ENCODE assay signal across 11 mouse cellular contexts in the genomic region with DNA sequence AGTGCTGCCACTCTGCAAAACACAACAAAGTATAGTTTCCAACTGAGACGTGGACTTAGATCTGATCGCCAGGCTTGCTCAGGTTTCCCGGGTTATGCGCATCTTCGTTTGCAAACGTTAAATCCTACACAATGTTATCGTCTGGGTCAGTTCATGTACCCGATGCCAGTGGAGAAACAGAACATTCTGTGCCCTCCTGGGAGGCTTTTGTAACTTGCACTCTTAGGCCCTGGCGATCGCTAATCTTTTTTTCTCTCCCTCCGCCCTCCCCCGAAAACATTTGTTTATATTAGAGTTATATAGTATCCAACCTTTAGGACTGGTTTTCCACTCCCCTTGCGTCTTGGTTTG. TPM values are rescaled to one million over a fixed set of nuclear protein-coding genes. Genes with fewer than 3 reads are reported as not detected.
DNase-seq lines count a peak whose midpoint lies in the region; ATAC-seq and TF ChIP-seq lines count a peak whose summit lies in the region.
"Had no signal": no experiment of that assay in that cellular context is flagged by ENCODE, and none has a peak within 500 bp of the region (broad histone marks: within the 10 kb centered on the region; RNA-seq: fewer than 3 reads in every experiment).

No protein-coding gene starts in this region.

- 5% methylated on average over 13 of the region's 13 CpGs for WGBS in liver, adult 2 months
- 7% methylated on average over 13 of the region's 13 CpGs for WGBS in forebrain, embryonic 12.5 days
- 9% methylated on average over 13 of the region's 13 CpGs for WGBS in intestine, postnatal 0 days
- WGBS in neural tube, embryonic 12.5 days: 9% methylated on average over 13 of the region's 13 CpGs

- no peaks in the 10 kb centered on the region for H3K9me3 ChIP-seq in forebrain, embryonic 12.5 days
- no peaks in the 10 kb centered on the region for H3K9me3 ChIP-seq in intestine, postnatal 0 days (ENCODE audit: control insufficient read depth)
- no peaks in the 10 kb centered on the region for H3K9me3 ChIP-seq in neural tube, embryonic 12.5 days

- H3K79me2 ChIP-seq in liver, adult 2 months (ENCODE audit: control insufficient read depth, insufficient read depth, low read length): peaks cover 7% of the 10 kb centered on the region; the same call in 1 of the 2 replicates

- peak overlapping the region; percentile 53 for H3K9ac ChIP-seq in liver, adult 2 months (ENCODE audit: low read depth, low read length)
- no peak overlapping the region for H3K9ac ChIP-seq in forebrain, embryonic 12.5 days
- H3K9ac ChIP-seq in intestine, postnatal 0 days (ENCODE audit: low read depth, low read length): peak overlapping the region; percentile 77; the same call in 1 of the 2 replicates
- no peak overlapping the region for H3K9ac ChIP-seq in neural tube, embryonic 12.5 days

- no peaks in the 10 kb centered on the region for H3K27me3 ChIP-seq in liver, adult 2 months (ENCODE audit: control insufficient read depth, insufficient read depth, low read length)
- peaks cover 69% of the 10 kb centered on the region for H3K27me3 ChIP-seq in forebrain, embryonic 12.5 days
- peaks cover 10% of the 10 kb centered on the region for H3K27me3 ChIP-seq in intestine, postnatal 0 days (replicated peaks; ENCODE audit: control insufficient read depth, insufficient read depth, low read length)
- peaks cover 62% of the 10 kb centered on the region for H3K27me3 ChIP-seq in neural tube, embryonic 12.5 days (replicated peaks)
- H3K27me3 ChIP-seq: Patski had no signal

- H3K36me3 ChIP-seq in liver, adult 2 months (ENCODE audit: control insufficient read depth, insufficient read depth, low read length): no peaks in the 10 kb centered on the region
- no peaks in the 10 kb centered on the region for H3K36me3 ChIP-seq in forebrain, embryonic 12.5 days (replicated peaks)
- H3K36me3 ChIP-seq in intestine, postnatal 0 days (ENCODE audit: control insufficient read depth, insufficient read depth): no peaks in the 10 kb centered on the region
- no peaks in the 10 kb centered on the region for H3K36me3 ChIP-seq in neural tube, embryonic 12.5 days

- peak overlapping the region; percentile 84 for H3K4me3 ChIP-seq in liver, adult 2 months (ENCODE audit: insufficient read depth, low read depth, low read length)
- H3K4me3 ChIP-seq in forebrain, embryonic 12.5 days (replicated peaks): peak overlapping the region; percentile 49
- H3K4me3 ChIP-seq in intestine, postnatal 0 days (ENCODE audit: low read depth, low read length): peak overlapping the region; percentile 64
- H3K4me3 ChIP-seq in neural tube, embryonic 12.5 days: peak overlapping the region; percentile 40; the same call in 1 of the 2 replicates
- H3K4me3 ChIP-seq: myocyte had no signal

- no peak for ATAC-seq in forebrain, embryonic 12.5 days (ENCODE audit: low FRiP score)
- ATAC-seq in intestine, postnatal 0 days: no peak; the same call in 1 of the 2 replicates
- ATAC-seq in neural tube, embryonic 12.5 days (ENCODE audit: low FRiP score, low read depth): no peak

- intact Hi-C loops in left cerebral cortex, postnatal 14 days (cut with DNase I): no loop called here

- TF ChIP-seq CTCF in liver, adult 2 months (IDR thresholded peaks at IDR 0.05; ENCODE audit: low read depth, low read length): no peak
- no peak for TF ChIP-seq CTCF in intestine, postnatal 0 days (IDR thresholded peaks at IDR 0.05; ENCODE audit: low read depth)

- peaks cover 5% of the 10 kb centered on the region for H3K4me1 ChIP-seq in liver, adult 2 months (ENCODE audit: control insufficient read depth, insufficient read depth, low read length)
- peaks cover 11% of the 10 kb centered on the region for H3K4me1 ChIP-seq in forebrain, embryonic 12.5 days
- peaks cover 15% of the 10 kb centered on the region for H3K4me1 ChIP-seq in intestine, postnatal 0 days (replicated peaks; ENCODE audit: control insufficient read depth, insufficient read depth, low read length)
- peaks cover 6% of the 10 kb centered on the region for H3K4me1 ChIP-seq in neural tube, embryonic 12.5 days

- H3K27ac ChIP-seq in liver, adult 2 months (replicated peaks; ENCODE audit: insufficient read depth, low read depth, low read length): no peak overlapping the region
- no peak overlapping the region for H3K27ac ChIP-seq in forebrain, embryonic 12.5 days
- 0 out of 2 replicates have a peak overlapping the region, but pooled peaks have one; percentile 82 for H3K27ac ChIP-seq in intestine, postnatal 0 days (ENCODE audit: low read depth, low read length)
- no peak overlapping the region for H3K27ac ChIP-seq in neural tube, embryonic 12.5 days

- peak overlapping the region; percentile 88 for H3K4me2 ChIP-seq in forebrain, embryonic 12.5 days
- H3K4me2 ChIP-seq in intestine, postnatal 0 days (replicated peaks; ENCODE audit: low read depth): peak overlapping the region; percentile 82
- H3K4me2 ChIP-seq in neural tube, embryonic 12.5 days (replicated peaks): peak overlapping the region; percentile 72

- TF ChIP-seq POLR2A in liver, adult 2 months (IDR thresholded peaks at IDR 0.05; ENCODE audit: extremely low read depth, insufficient read depth, low read length): no peak

- peak; percentile 53 for DNase-seq in liver, adult 2 months (ENCODE audit: extremely low read depth, low read depth, low spot score)
- no peak for DNase-seq in liver
- DNase-seq in left cerebral cortex, postnatal 14 days (ENCODE audit: low spot score in 2 of 2): no peak
- DNase-seq in layer of hippocampus, postnatal 36 days: no peak
- no peak for DNase-seq in layer of hippocampus, postnatal 14 days (ENCODE audit: low spot score in 2 of 2)
- DNase-seq: cerebellum, adult 2 months had no signal

RNA-seq across cellular contexts. Expression of gene Ripk4, which starts 0.4 kb away (rescaled TPM):
- 6.2 and 6.4 TPM in 2 replicates for total RNA-seq in liver, adult 2 months (2014; rRNA removed)
- polyA plus RNA-seq in liver, adult 2 months (2012; rRNA removed): 3.1 and 3.6 TPM in 2 replicates
- 1.3 and 1.6 TPM in 2 replicates for polyA plus RNA-seq in forebrain, embryonic 12.5 days (2016; fragmentation: Nextera tagmentation; extraction: Ambion mirVana)
- polyA plus RNA-seq in intestine, postnatal 0 days (2015; fragmentation: Nextera tagmentation; extraction: Ambion mirVana): 11.9 and 12.9 TPM in 2 replicates
- polyA plus RNA-seq in neural tube, embryonic 12.5 days (2016; fragmentation: Nextera tagmentation; extraction: Ambion mirVana): 0.80 and 1.4 TPM in 2 replicates
- under 1 TPM in 1 of 2 experiments, not detected in 1; 0.22 TPM for total RNA-seq in left cerebral cortex, postnatal 14 days (2021)
- under 1 TPM; 0.10 to 0.17 TPM for total RNA-seq in layer of hippocampus, postnatal 36 days (2021)
- total RNA-seq in layer of hippocampus, postnatal 14 days (2021): under 1 TPM; 0.41 to 0.55 TPM
- polyA plus RNA-seq: myocyte had no signal

Comparison
In these comparisons a context has a peak if more than half of its experiments do, and no peak if none do; other contexts are left out.
1. H3K9ac ChIP-seq: peak in liver, adult 2 months (single experiment) and intestine, postnatal 0 days (single experiment); none in forebrain, embryonic 12.5 days (single experiment) and neural tube, embryonic 12.5 days (single experiment).
2. Peak in every context shown above with its lines, with median percentiles within 50 percentile points of each other: H3K4me3 ChIP-seq and H3K4me2 ChIP-seq.